Mouse (Mus musculus) Muller cell, postnatal 12 days (primary cell): ENCODE data around the gene Slc15a2.

Source experiments
- DNase-seq: peaks from one replicate; pipeline ENCODE4 v3.0.0-alpha.2; 2015; ENCODE audit errors: inconsistent ontology term

Slc15a2 gene

DNA sequence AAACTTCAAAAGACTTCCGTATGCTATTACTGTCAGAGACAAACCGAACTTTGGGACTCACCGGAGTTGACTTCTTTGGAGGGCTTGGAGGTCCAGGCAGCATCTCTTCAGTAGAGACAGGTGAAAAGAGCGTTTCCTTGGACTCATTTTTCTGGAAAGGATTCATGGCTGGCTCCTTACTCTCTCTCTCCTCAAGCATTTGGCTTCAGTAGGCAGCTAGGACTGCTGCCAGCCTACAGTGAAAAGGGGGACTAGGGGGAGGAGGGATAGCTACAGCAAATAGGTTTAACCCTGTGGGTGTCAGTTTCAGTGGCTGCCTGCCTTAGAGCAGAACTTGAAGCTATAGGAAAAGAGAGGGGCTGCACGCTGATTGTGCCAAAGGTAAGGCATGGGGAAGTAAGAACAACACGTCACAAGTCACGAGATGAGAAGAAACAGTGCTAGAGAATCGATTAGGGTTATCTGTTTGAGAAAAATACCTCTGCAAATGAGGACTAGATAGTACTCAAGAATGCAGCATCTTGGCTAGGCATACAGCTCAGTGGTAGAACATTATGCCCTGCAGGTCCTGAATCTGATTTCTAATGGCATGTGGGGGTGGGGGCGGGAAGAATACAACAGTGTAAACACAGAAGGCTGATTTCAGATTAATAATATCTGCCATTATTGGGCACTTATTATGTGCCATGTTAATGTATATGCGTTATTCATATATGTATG lies at the start of gene Slc15a2:
TSS of gene Slc15a2 (minus strand) at position 369 of the 720 bp plus-strand sequence.
- DNase-seq = peak; percentile 64

- no peak for DNase-seq
Observed at GRCm38 (mm10) chr16:36828820-36829219, 44.1 kb upstream of the Slc15a2 start.

- peak; percentile 90 for DNase-seq
Observed at GRCm38 (mm10) chr16:36828054-36828786, 43.5 kb upstream of the Slc15a2 start, which contains the start of gene Iqcb1. Iqcb1 (plus strand) TSS chr16:36828385.

DNA sequence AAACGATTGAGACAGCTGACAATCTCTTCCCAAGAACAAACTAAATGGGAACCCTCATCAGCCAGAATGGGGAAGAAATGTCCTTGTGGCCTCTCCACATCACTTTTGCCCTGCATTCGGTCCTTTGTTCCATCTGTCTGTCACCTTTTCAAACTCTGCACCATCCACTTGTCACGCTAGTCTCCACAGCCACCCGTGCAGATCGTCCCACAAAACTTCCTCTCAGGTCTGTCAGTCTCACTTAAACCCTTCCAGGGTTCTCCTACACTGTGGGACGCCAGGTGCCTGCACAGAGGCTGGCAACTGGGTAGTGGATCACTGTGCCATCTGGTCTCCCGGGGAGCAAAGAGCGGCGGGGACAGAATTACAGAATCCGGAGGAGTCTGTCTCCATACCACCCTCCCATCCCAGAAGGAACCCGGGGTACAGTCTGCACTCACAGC lies 42.9 kb upstream of the Slc15a2 start:
- DNase-seq = no peak

DNA sequence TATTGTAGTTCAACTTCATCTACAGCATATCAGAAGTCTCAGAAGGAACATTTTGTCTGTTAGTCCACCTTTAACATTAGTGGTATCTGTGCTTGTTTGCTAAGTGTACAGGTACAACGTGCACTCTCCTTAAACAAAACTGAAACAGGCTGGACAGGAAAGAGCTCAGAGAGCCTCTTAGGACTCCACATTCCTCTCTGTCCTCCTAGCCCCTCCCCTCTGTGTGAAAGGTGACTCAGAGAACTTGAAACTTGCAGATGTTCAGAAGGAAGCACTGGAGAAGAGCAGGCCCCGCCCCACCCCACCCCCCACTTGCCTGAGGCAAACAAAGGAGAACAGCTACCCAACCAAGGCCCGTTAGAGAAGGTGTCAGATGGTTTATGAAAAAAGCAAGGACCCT lies 36.7 kb upstream of the Slc15a2 start:
- DNase-seq = peak; percentile 47

DNA sequence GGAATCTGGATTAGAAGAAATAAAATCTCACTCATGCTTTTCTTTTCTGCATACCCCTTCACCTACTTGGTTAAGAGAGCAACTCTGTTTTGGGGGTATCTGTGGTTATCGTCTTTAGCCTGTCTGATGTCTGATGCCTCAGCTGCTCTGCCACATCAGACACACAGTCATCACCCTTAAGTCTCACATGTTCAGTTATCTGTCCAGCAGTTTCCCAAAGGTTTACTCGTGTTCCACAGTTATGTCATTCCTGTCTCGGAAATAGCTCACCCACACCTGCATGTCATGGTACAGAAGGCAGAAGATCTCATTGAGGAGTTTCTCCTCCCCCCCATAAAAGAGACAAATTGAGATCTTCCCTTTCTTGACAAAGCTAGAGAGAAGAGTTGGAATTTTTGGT lies 36.0 kb upstream of the Slc15a2 start:
- DNase-seq = no peak

GRCm38 (mm10) chr16:36820016-36820415 lies 35.3 kb upstream of the Slc15a2 start:
- peak; percentile 19 for DNase-seq

DNA sequence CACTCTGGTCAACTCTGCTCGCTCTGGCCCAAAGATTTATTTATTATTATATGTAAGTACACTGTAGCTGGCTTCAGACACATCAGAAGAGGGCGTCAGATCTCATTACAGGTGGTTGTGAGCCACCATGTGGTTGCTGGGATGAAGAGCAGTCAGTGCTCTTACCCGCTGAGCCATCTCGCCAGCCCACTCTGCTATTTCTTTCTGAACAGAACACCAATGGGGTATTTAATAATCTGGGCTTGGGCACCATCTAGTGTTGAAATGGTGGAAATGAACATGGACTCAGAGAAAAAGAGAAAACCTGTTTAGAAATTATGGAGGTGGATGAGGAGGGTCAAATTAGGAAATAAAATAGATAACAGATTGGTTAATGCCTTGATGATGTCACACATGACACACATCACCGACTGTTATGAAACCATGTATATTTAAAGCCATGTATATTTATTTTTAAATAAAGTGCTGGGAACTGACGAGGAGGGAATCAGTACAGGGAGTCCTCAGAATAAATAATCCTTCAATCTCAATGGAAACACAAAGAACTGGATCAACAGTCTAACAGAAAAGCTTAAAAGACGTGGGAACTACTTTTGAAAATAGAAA lies 32.7 kb upstream of the Slc15a2 start:
- DNase-seq = peak; percentile 78

GRCm38 (mm10) chr16:36816916-36817315 lies 32.2 kb upstream of the Slc15a2 start:
- no peak for DNase-seq

- DNase-seq = no peak
Observed at GRCm38 (mm10) chr16:36813680-36814079, 28.9 kb upstream of the Slc15a2 start.

- no peak for DNase-seq
Observed at GRCm38 (mm10) chr16:36808616-36809015, 23.9 kb upstream of the Slc15a2 start.

GRCm38 (mm10) chr16:36802361-36802760 lies 17.6 kb upstream of the Slc15a2 start:
- DNase-seq = no peak

GRCm38 (mm10) chr16:36798334-36798733 lies 13.6 kb upstream of the Slc15a2 start:
- no peak for DNase-seq

GRCm38 (mm10) chr16:36794976-36795375 lies 10.2 kb upstream of the Slc15a2 start:
- DNase-seq = no peak

GRCm38 (mm10) chr16:36790166-36790565 lies 5.4 kb upstream of the Slc15a2 start:
- no peak for DNase-seq

- no peak for DNase-seq
Observed at GRCm38 (mm10) chr16:36786466-36786865, 1.7 kb upstream of the Slc15a2 start.

DNA sequence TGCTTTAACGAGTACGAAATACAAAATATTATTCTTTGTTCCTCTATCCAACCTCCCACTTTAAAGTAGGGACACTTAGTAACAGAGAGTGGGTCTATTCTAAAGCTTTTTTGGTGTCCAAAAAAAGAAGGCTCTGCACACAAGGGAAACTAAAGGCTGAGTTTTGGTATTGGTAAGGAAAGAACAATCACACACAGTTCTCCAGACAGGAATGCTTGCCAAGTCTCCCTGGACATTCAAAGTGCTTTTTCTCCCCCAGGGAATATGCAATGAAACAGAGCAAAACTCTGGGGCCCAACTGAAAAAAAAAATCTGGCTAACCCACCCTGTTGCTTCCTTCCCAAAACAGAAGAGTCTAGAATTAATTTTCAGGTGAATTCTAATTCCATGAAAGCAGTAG lies 616 bp downstream of the Slc15a2 start:
- peak; percentile 39 for DNase-seq

GRCm38 (mm10) chr16:36775658-36776057 lies 9.1 kb downstream of the Slc15a2 start:
- DNase-seq = no peak

GRCm38 (mm10) chr16:36772996-36773395 lies 11.8 kb downstream of the Slc15a2 start:
- DNase-seq = no peak

DNA sequence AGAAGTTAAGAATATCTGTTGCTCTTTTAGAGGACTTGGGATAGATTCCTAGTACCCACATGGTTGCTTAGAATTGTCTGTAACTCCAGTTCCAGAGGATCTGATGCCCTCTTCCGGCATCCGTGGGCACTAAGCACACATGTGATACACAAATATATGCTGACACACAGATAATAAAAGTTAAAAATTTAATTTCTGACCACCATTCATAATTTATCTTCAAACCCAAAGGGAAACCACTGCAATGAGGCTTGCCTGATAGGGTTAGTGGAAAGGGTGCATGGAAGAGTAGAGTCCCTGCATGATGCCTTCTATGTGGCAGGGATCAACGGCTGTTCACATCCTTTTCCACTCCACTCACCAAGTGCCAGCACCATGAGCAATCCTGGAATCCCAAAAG lies 13.1 kb downstream of the Slc15a2 start:
- no peak for DNase-seq

GRCm38 (mm10) chr16:36771244-36771643 lies 13.5 kb downstream of the Slc15a2 start:
- no peak for DNase-seq

DNA sequence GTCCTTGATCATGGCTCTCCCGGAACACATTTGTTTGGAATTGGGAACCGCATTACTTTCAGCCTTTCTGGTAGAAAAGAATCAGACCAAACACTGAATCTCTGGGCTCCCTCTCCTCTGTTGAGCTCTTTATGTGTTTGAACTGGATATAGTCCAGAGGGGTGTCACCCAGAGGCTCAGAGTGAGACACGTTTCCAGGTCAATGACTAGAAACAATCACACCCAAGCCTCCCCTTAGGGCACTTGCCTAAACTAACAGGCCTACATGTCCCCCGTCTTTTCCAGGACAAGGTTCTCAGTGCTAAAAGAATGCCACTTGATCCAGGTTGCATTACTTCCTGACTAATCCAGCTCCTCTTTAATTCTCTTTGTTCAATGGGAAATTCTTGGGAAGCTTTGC lies 13.9 kb downstream of the Slc15a2 start:
- peak; percentile 93 for DNase-seq
